Mouse (Mus musculus): ENCODE measurements around the gene Akap1.

The Akap1 gene

GRCm38 (mm10) chr11:88873667-88874030 is 9.3 kb upstream of the Akap1 start:
- peak in 1 of 2 experiments; percentile 24 for DNase-seq

- peak in 1 of 2 experiments; percentile 20 for DNase-seq
These were observed 8.8 kb upstream of the Akap1 start for GRCm38 (mm10) chr11:88873027-88873666.

- DNase-seq: no peak
These were observed 5.1 kb upstream of the Akap1 start for GRCm38 (mm10) chr11:88869443-88869842.

- DNase-seq: peak; percentile 68 to 78
These were observed 405 bp downstream of the Akap1 start for GRCm38 (mm10) chr11:88863904-88864457.

GRCm38 (mm10) chr11:88863071-88863903 is 1.1 kb downstream of the Akap1 start:
- DNase-seq: peak; percentile 66 to 69

- DNase-seq: no peak
These were observed 2.0 kb downstream of the Akap1 start for GRCm38 (mm10) chr11:88862355-88862754.

- no peak for DNase-seq
These were observed 3.3 kb downstream of the Akap1 start for GRCm38 (mm10) chr11:88861060-88861459.

- no peak for DNase-seq
These were observed 3.7 kb downstream of the Akap1 start for GRCm38 (mm10) chr11:88860641-88861040.

- DNase-seq: peak in 1 of 2 experiments; percentile 29
These were observed 6.9 kb downstream of the Akap1 start for GRCm38 (mm10) chr11:88857311-88858005.

GRCm38 (mm10) chr11:88856383-88856782 is 8.0 kb downstream of the Akap1 start:
- no peak for DNase-seq

GRCm38 (mm10) chr11:88855795-88856194 is 8.6 kb downstream of the Akap1 start:
- peak in 1 of 2 experiments; percentile 41 for DNase-seq

GRCm38 (mm10) chr11:88853588-88853987 is 10.8 kb downstream of the Akap1 start:
- DNase-seq: no peak

- DNase-seq: peak; percentile 57 to 70
These were observed 11.6 kb downstream of the Akap1 start for GRCm38 (mm10) chr11:88852806-88853205.

- DNase-seq: peak; percentile 79 to 89
These were observed 13.1 kb downstream of the Akap1 start for GRCm38 (mm10) chr11:88851049-88851825.

GRCm38 (mm10) chr11:88849732-88850131 is 14.7 kb downstream of the Akap1 start:
- peak; percentile 44 to 57 for DNase-seq

- peak; percentile 89 to 92 for DNase-seq
These were observed 15.1 kb downstream of the Akap1 start for GRCm38 (mm10) chr11:88849284-88849683.

- peak; percentile 67 to 80 for DNase-seq
These were observed 15.8 kb downstream of the Akap1 start for GRCm38 (mm10) chr11:88848590-88848989.

GRCm38 (mm10) chr11:88847281-88848006 is 16.9 kb downstream of the Akap1 start:
- peak in 1 of 2 experiments; percentile 28 for DNase-seq

- no peak for DNase-seq
These were observed 20.0 kb downstream of the Akap1 start for GRCm38 (mm10) chr11:88844384-88844783.

GRCm38 (mm10) chr11:88843305-88843704 is 21.1 kb downstream of the Akap1 start:
- no peak for DNase-seq

- no peak for DNase-seq
These were observed 21.9 kb downstream of the Akap1 start for GRCm38 (mm10) chr11:88842315-88842975.

Measured in kidney, postnatal 36 days (tissue).